Mouse (Mus musculus) mouse embryonic stem cell (cell line): Measurements from ENCODE around the gene Veph1.

ENCODE experiments used
- in situ Hi-C, 2 experiments: fragments of 300-500 bp; cut with MboI; formaldehyde crosslinking; loops; 1 replicate in 1 of 2; 3 replicates in 1 of 2; pipeline ENCODE4 v1.14.3; 2019 to 2020; ENCODE audit warnings: low sequenced_read_pairs in 2 of 2, low pct_unique_long_range_greater_than_20kb in 1 of 2, mixed read lengths in 1 of 2; ENCODE audit not compliant: unreplicated experiment in 1 of 2

Gene Veph1

GRCm38 (mm10) chr3:66056912-66057311 lies 239.7 kb downstream of the Veph1 start:
- in situ Hi-C loops, result no loop called here

DNA sequence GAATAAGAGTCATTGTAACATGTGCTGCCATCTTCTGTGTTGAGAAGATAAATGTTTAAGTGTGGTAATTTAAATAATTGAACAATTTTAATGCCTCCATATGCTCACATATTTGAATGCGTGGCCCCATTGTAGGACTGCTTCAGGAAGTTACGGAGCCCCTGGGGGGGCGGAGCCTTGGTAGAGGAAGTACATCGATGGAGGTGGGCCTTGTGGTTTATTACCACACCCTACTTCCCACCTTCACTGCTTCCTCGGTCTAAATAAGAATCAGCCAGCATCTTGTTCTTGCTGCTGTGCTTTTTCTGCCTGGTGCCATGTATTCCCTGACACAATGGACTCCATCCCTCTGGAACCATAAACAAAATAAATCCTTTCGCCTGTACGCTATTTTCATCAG lies 241.0 kb downstream of the Veph1 start:
- in situ Hi-C loops, result no loop called here

GRCm38 (mm10) chr3:66050092-66050886 lies 246.3 kb downstream of the Veph1 start:
- in situ Hi-C loops, result no loop called here

GRCm38 (mm10) chr3:66040857-66041494 lies 255.7 kb downstream of the Veph1 start:
- in situ Hi-C loops, result no loop called here

DNA sequence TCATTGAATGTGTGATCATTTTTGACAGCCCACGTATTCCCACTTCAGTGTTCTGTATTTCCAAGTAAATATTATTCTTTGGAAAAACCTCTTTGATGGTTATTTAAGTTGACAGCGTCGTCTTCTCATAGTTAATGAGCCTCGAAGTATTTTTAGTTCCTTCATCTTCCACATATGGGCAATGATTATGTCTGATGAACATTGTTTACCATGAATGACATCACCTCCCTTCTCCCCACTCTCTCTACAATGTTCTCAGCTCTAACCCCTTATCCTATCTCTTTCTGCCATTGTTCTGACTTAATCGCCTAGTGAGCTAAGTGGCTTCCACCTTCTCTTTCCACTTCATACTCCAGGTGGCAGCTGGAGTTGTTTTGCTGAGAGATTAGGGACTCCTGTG lies 261.4 kb downstream of the Veph1 start:
- in situ Hi-C loops, result no loop called here

- in situ Hi-C loops, result no loop called here
These were observed 263.3 kb downstream of the Veph1 start for GRCm38 (mm10) chr3:66033346-66033745.

- in situ Hi-C loops, result no loop called here
These were observed 271.2 kb downstream of the Veph1 start for GRCm38 (mm10) chr3:66025454-66025853.

DNA sequence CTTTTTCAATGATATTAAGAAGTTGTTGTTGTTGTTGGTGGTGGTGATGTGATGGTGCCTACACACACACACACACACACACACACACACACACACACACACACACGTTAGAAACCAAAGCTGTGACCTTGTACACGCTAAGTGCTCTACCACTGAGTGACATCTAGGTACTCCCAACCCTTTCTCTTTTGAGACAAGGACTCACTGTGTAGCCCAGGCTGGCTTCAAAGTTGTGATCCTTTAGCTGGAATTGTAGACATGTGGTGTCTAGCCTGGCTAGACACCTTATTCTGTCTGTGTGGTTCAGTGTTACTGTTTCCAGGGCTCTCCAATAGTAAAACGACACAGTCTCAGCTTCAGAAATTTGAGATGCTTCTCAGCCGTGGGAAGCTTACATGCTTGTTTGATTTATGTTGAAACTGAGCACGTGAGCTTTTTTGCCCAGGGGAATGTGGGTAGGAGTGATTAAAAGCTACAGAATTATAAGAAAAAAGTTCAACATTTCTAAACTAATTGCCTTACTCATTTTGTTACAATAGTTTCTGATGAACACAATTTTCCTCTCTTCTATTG lies 272.3 kb downstream of the Veph1 start:
- in situ Hi-C loops, result no loop called here

DNA sequence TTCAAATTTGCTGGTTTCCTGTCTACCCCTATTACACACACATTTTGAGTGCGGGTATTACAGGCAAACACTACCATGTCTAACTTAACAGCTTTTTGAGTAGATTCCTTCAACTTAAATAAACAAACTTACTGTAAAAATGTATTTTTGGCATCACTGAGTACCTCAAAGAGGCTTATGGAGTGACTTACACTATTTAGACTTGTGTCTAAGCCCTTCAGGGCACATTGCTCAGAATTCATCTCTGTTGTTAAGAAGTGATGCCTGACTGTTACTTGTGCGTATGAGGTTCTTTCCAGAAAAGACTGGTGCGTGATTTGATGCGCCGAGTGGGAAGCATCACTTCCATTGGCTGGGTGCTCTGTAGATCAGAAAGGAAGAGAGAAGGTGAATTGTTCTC lies 277.5 kb downstream of the Veph1 start:
- in situ Hi-C loops, result no loop called here

- in situ Hi-C loops, result no loop called here
These were observed 288.8 kb downstream of the Veph1 start for GRCm38 (mm10) chr3:66007632-66008401.

- in situ Hi-C loops, result no loop called here
These were observed 291.6 kb downstream of the Veph1 start for GRCm38 (mm10) chr3:66004989-66005388.

GRCm38 (mm10) chr3:66004220-66004951 lies 292.3 kb downstream of the Veph1 start:
- in situ Hi-C loops, result no loop called here
